In the genomic region with DNA sequence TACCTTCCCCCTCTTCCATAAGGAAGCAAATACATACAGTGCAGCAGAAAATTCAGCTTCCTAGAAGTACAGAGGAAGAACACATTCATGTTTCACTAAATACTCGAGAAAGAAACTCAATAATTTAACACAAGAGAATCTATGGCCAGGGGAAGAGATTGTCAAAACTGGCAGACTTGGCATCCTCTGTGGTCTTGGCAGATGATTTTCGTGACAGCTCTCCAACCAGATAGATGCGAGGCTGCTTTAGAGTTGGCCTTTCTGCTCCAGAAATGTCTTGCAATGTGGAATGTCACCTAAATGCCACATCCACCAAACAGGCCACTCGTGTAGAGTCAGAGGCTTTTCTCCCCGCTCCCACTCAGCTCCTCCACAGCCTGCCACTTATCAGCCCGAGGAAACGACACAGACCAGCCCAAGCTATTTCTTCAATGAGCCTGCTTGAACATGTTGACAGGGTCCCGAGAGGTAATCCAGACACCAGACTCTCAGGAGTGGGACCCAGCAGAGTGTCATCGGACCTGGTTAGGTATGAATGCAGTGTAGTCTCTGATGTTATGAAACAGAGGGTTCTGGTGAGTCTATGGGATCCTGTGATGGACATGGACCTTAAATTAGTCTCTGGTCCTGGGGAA, we compare ENCODE assay signal across 22 mouse cellular contexts.
DNase-seq lines count a peak whose midpoint lies in the region; ATAC-seq lines count a peak whose summit lies in the region.
"Had no signal": no experiment of that assay in that cellular context is flagged by ENCODE, and none has a peak within 500 bp of the region (broad histone marks: within the 10 kb centered on the region; RNA-seq: fewer than 3 reads in every experiment).

No protein-coding gene starts in this region.

- ATAC-seq in heart, embryonic 13.5 days (ENCODE audit: extremely low read depth, insufficient number of reproducible peaks, low FRiP score, low TSS enrichment), result no peak
- no peak; the same call in 1 of the 2 replicates for ATAC-seq in liver, embryonic 12.5 days
- peak; percentile 17; the same call in 1 of the 2 replicates for ATAC-seq in megakaryocyte-erythroid progenitor cell, adult 5-6 weeks (replicated peaks; ENCODE audit: low FRiP score, low TSS enrichment, poor library complexity, severe bottlenecking)
- ATAC-seq: activated CD4-positive, CD25-positive, alpha-beta regulatory T cell, adult 4 months; forebrain, embryonic 13.5 days; midbrain, embryonic 13.5 days had no signal

- no peak overlapping the region for H3K9ac ChIP-seq in heart, embryonic 13.5 days
- H3K9ac ChIP-seq in liver, embryonic 12.5 days, result no peak overlapping the region
- H3K9ac ChIP-seq: forebrain, embryonic 13.5 days; midbrain, embryonic 13.5 days; neural tube, embryonic 12.5 days had no signal

- no peak overlapping the region for H3K4me3 ChIP-seq in heart, embryonic 13.5 days
- no peak overlapping the region for H3K4me3 ChIP-seq in liver, embryonic 12.5 days
- H3K4me3 ChIP-seq: embryonic facial prominence, embryonic 10.5 days; forebrain, embryonic 13.5 days; midbrain, embryonic 13.5 days; neural tube, embryonic 12.5 days had no signal

- no peaks in the 10 kb centered on the region for H3K9me3 ChIP-seq in heart, embryonic 13.5 days
- no peaks in the 10 kb centered on the region for H3K9me3 ChIP-seq in liver, embryonic 12.5 days (replicated peaks)
- H3K9me3 ChIP-seq: embryonic facial prominence, embryonic 10.5 days; forebrain, embryonic 13.5 days; midbrain, embryonic 13.5 days; neural tube, embryonic 12.5 days had no signal

- H3K27me3 ChIP-seq in heart, embryonic 13.5 days (replicated peaks), result no peaks in the 10 kb centered on the region
- H3K27me3 ChIP-seq in liver, embryonic 12.5 days (replicated peaks), result 0 out of 2 replicates have a peak, but pooled peaks cover 3% of the 10 kb centered on the region
- H3K27me3 ChIP-seq: forebrain, embryonic 13.5 days; neural tube, embryonic 12.5 days had no signal

- peaks cover 58% of the 10 kb centered on the region for H3K4me1 ChIP-seq in heart, embryonic 13.5 days
- peaks cover 27% of the 10 kb centered on the region for H3K4me1 ChIP-seq in liver, embryonic 12.5 days

- peak; percentile 59 to 62 for DNase-seq in cerebellum, postnatal 10 days
- no peak for DNase-seq in cerebellum, adult 11 months
- no peak for DNase-seq in heart, postnatal 14 days
- no peak for DNase-seq in kidney, adult 11 months
- no peak for DNase-seq in embryo, embryonic 11 days
- DNase-seq: adrenal gland, postnatal 10 days; cerebellum, adult 11-12 months; gastrocnemius, postnatal 14 days; kidney, adult 2 months; kidney, postnatal 10 days; layer of hippocampus, postnatal 36 days; right cerebral cortex, adult 18-20 months; thymus, postnatal 14 days had no signal

- H3K36me3 ChIP-seq in heart, embryonic 13.5 days, result no peaks in the 10 kb centered on the region
- no peaks in the 10 kb centered on the region for H3K36me3 ChIP-seq in liver, embryonic 12.5 days
- H3K36me3 ChIP-seq: embryonic facial prominence, embryonic 10.5 days; midbrain, embryonic 13.5 days; neural tube, embryonic 12.5 days had no signal

- WGBS in heart, embryonic 13.5 days, result 19% methylated on average over 9 of the region's 9 CpGs
- WGBS in liver, embryonic 12.5 days (ENCODE audit: insufficient replicate concordance), result 46% methylated on average over 9 of the region's 9 CpGs

- intact Hi-C loops in heart, postnatal 14 days (cut with DNase I), result loop anchor here (5.0 to 10.0 kb wide), 2 partner anchors 53 to 535 kb away; no protein-coding TSS in a partner anchor

- no peak overlapping the region for H3K4me2 ChIP-seq in heart, embryonic 13.5 days
- peak overlapping the region; percentile 23; the same call in 1 of the 2 replicates for H3K4me2 ChIP-seq in liver, embryonic 12.5 days
- H3K4me2 ChIP-seq: forebrain, embryonic 13.5 days; midbrain, embryonic 13.5 days; neural tube, embryonic 12.5 days had no signal

- H3K27ac ChIP-seq in heart, embryonic 13.5 days (replicated peaks), result peak overlapping the region; percentile 46
- H3K27ac ChIP-seq in liver, embryonic 12.5 days, result no peak overlapping the region
- H3K27ac ChIP-seq: embryonic facial prominence, embryonic 10.5 days; forebrain, embryonic 13.5 days; macrophage; midbrain, embryonic 13.5 days; neural tube, embryonic 12.5 days had no signal

Comparison
In these comparisons a context has a peak if more than half of its experiments do, and no peak if none do; other contexts are left out.
1. DNase-seq: peak in cerebellum, postnatal 10 days (2 of 2); none in cerebellum, adult 11 months (single experiment), heart, postnatal 14 days (0 of 2), kidney, adult 11 months (single experiment) and embryo, embryonic 11 days (single experiment).